Mouse (Mus musculus) CH12.LX (cell line): ENCODE results near the gene Fan1. TPM values are rescaled to one million over a fixed set of nuclear protein-coding genes. Genes with fewer than 3 reads are reported as not detected.

Source experiments
- DNase-seq: peaks from one replicate; pipeline ENCODE4 v3.0.0-alpha.2; 2013; ENCODE audit errors: extremely low read depth
- H3K27ac ChIP-seq: 2 replicates; pipeline ENCODE4 v1.5.1; 2012; ENCODE audit warnings: low read depth, mild to moderate bottlenecking, control low read depth, moderate library complexity; ENCODE audit not compliant: insufficient read depth
- H3K27me3 ChIP-seq: replicated peaks from 2 replicates; pipeline ENCODE3; 2012; ENCODE audit warnings: inconsistent platforms
- H3K36me3 ChIP-seq, 2 experiments: replicated peaks in 1 of 2; 2 replicates each; pipeline versions ENCODE3 to v1.6.1; 2012; ENCODE audit warnings: inconsistent platforms in 1 of 2, low read length in 1 of 2, mild to moderate bottlenecking in 1 of 2, mixed read lengths in 1 of 2, moderate library complexity in 1 of 2; ENCODE audit not compliant: control insufficient read depth in 1 of 2, insufficient read depth in 1 of 2
- H3K4me1 ChIP-seq, 2 experiments: 2 replicates each; pipeline ENCODE4 v1.6.1; 2012; ENCODE audit warnings: inconsistent platforms in 1 of 2, moderate library complexity in 1 of 2; ENCODE audit not compliant: insufficient read depth in 2 of 2, control insufficient read depth in 1 of 2
- H3K4me2 ChIP-seq: 2 replicates; pipeline ENCODE4 v1.6.1; 2012; ENCODE audit warnings: low read depth, mild to moderate bottlenecking, control low read depth; ENCODE audit not compliant: poor library complexity, insufficient read depth, severe bottlenecking
- H3K4me3 ChIP-seq, 3 experiments: fragments of 150-350 bp in 1 of 3; sonication (generic) in 1 of 3; replicated peaks in 1 of 3; 2 replicates each; pipeline versions ENCODE3 to v1.5.1; 2011 to 2012; ENCODE audit warnings: low read depth in 2 of 3, low read length in 2 of 3, mild to moderate bottlenecking in 2 of 3, moderate library complexity in 2 of 3, control low read depth in 1 of 3, improper control_type of control experiment in 1 of 3, inconsistent platforms in 1 of 3, mixed read lengths in 1 of 3; ENCODE audit not compliant: poor library complexity in 1 of 3
- H3K79me2 ChIP-seq: replicated peaks from 2 replicates; pipeline ENCODE4 v1.6.1; 2012; ENCODE audit warnings: mild to moderate bottlenecking, moderate library complexity; ENCODE audit not compliant: control insufficient read depth, poor library complexity, insufficient read depth, severe bottlenecking; ENCODE audit errors: extremely low read depth
- H3K9ac ChIP-seq: 2 replicates; pipeline ENCODE4 v1.6.1; 2012; ENCODE audit warnings: low read depth, mild to moderate bottlenecking, control low read depth, moderate library complexity; ENCODE audit not compliant: insufficient read depth
- H3K9me3 ChIP-seq: replicated peaks from 2 replicates; pipeline ENCODE3; 2012; ENCODE audit warnings: low read length, inconsistent platforms, mixed read lengths
- CHD1 ChIP-seq: IDR thresholded peaks from 2 replicates; pipeline ENCODE4 v1.6.1; 2012; ENCODE audit warnings: low read depth, low read length, improper control_type of control experiment, inconsistent platforms
- E2F4 ChIP-seq: IDR thresholded peaks from 2 replicates; pipeline ENCODE4 v1.6.1; 2011; ENCODE audit warnings: low read depth, low read length, improper control_type of control experiment; ENCODE audit not compliant: insufficient replicate concordance
- ELF1 ChIP-seq: IDR thresholded peaks from 2 replicates; pipeline ENCODE4 v1.6.1; 2014; ENCODE audit warnings: low read depth, mild to moderate bottlenecking, inconsistent platforms, low read length, improper control_type of control experiment
- EP300 ChIP-seq: IDR thresholded peaks from 2 replicates; pipeline ENCODE4 v1.6.1; 2011; ENCODE audit warnings: low read length, improper control_type of control experiment
- JUND ChIP-seq: conservative IDR thresholded peaks from 2 replicates; pipeline ENCODE4 v1.6.1; 2011; ENCODE audit warnings: low read depth, low read length, improper control_type of control experiment
- KAT2A ChIP-seq: IDR thresholded peaks from 2 replicates; pipeline ENCODE4 v1.6.1; 2012; ENCODE audit warnings: low read length, improper control_type of control experiment, inconsistent platforms; ENCODE audit not compliant: insufficient replicate concordance
- MAZ ChIP-seq: IDR thresholded peaks from 2 replicates; pipeline ENCODE4 v1.6.1; 2012; ENCODE audit warnings: low read depth, mild to moderate bottlenecking, inconsistent platforms, low read length, improper control_type of control experiment, moderate library complexity
- MEF2A ChIP-seq: IDR thresholded peaks from 2 replicates; pipeline ENCODE4 v1.6.1; 2014; ENCODE audit warnings: low read depth, mild to moderate bottlenecking, inconsistent platforms, low read length, improper control_type of control experiment, borderline replicate concordance
- MYC ChIP-seq: IDR thresholded peaks from 2 replicates; pipeline ENCODE4 v1.6.1; 2011; ENCODE audit warnings: low read depth, mild to moderate bottlenecking, improper control_type of control experiment, low read length
- NRF1 ChIP-seq: IDR thresholded peaks from 2 replicates; pipeline ENCODE4 v1.6.1; 2014; ENCODE audit warnings: low read depth, mild to moderate bottlenecking, inconsistent platforms, low read length, improper control_type of control experiment, moderate library complexity
- PAX5 ChIP-seq: IDR thresholded peaks from 2 replicates; pipeline ENCODE4 v1.6.1; 2012; ENCODE audit warnings: low read length, inconsistent platforms, mixed read lengths
- POLR2A ChIP-seq: IDR thresholded peaks from 2 replicates; pipeline ENCODE4 v1.6.1; 2011; ENCODE audit warnings: low read depth, mild to moderate bottlenecking, improper control_type of control experiment, low read length
- RAD21 ChIP-seq: IDR thresholded peaks from 2 replicates; pipeline ENCODE4 v1.6.1; 2011; ENCODE audit warnings: low read depth, mild to moderate bottlenecking, low read length, improper control_type of control experiment, moderate library complexity
- SIN3A ChIP-seq: IDR thresholded peaks from 2 replicates; pipeline ENCODE4 v1.6.1; 2012; ENCODE audit warnings: low read length, improper control_type of control experiment, inconsistent platforms
- TCF12 ChIP-seq: IDR thresholded peaks from 2 replicates; pipeline ENCODE4 v1.6.1; 2014; ENCODE audit warnings: low read depth, mild to moderate bottlenecking, inconsistent platforms, low read length, improper control_type of control experiment
- UBTF ChIP-seq: IDR thresholded peaks from 2 replicates; pipeline ENCODE4 v1.6.1; 2012; ENCODE audit warnings: low read depth, mild to moderate bottlenecking, inconsistent platforms, low read length, improper control_type of control experiment, moderate library complexity
- ZKSCAN1 ChIP-seq: IDR thresholded peaks from 2 replicates; pipeline ENCODE4 v1.6.1; 2012; ENCODE audit warnings: low read depth, inconsistent platforms, low read length, improper control_type of control experiment, borderline replicate concordance
- dilution Hi-C: fragments of 300-500 bp; cut with MboI; formaldehyde crosslinking; loops from 2 replicates; pipeline ENCODE4 v1.14.3; 2020; ENCODE audit warnings: low sequenced_read_pairs; ENCODE audit not compliant: extremely low pct_unique_long_range_greater_than_20kb, extremely low pct_ligation_motif_present
- in situ Hi-C: fragments of 300-500 bp; cut with MboI; formaldehyde crosslinking; loops from 3 replicates; pipeline ENCODE4 v1.14.3; 2019; ENCODE audit warnings: low sequenced_read_pairs, low pct_ligation_motif_present, low pct_unique_long_range_greater_than_20kb, mixed read lengths
- polyA plus RNA-seq: library from polyadenylated mRNA; unstranded; fragments of >175 nt; gene quantifications from 2 replicates; pipeline ENCODE4 v1.2.1, GENCODE M21; 2012; ENCODE audit warnings: low read depth; ENCODE audit not compliant: insufficient read length
- total RNA-seq, 2 experiments: library from RNA; depleted of rRNA; stranded (reverse); fragments of 300-350 nt in 1 of 2; fragments of >200 nt in 1 of 2; gene quantifications; 2 replicates each; pipeline ENCODE4 v1.2.3; 2012 to 2014

Gene Fan1
- total and polyA plus RNA-seq, 3 experiments, result 2.6 to 4.6 (median 3.6) TPM

GRCm38 (mm10) chr7:64331309-64331708 is 42.6 kb downstream of the Fan1 start:
- dilution Hi-C loops (no loop called here), in situ Hi-C loops (no loop called here)
- DNase-seq, result no peak
- Histone ChIP-seq H3K9me3 (no peaks in the 10 kb centered on the region), H3K4me1 (peaks cover 10 to 23% of the 10 kb centered on the region in 2 experiments), H3K79me2 (no peaks in the 10 kb centered on the region), H3K9ac (no peak overlapping the region), H3K27ac (no peak overlapping the region), H3K36me3 (peaks cover 14 to 25% of the 10 kb centered on the region in 2 experiments), H3K4me3 (no peak overlapping the region), H3K27me3 (no peaks in the 10 kb centered on the region), H3K4me2 (no peak overlapping the region)
- TF ChIP-seq JUND (no peak), ZKSCAN1 (no peak), KAT2A (no peak), MAZ (no peak), EP300 (no peak), TCF12 (no peak), MYC (no peak), MEF2A (no peak), POLR2A (no peak), E2F4 (no peak), PAX5 (no peak), SIN3A (no peak), CHD1 (no peak)

- TF ChIP-seq ELF1 (no peak), MAZ (no peak), UBTF (no peak), TCF12 (no peak), JUND (no peak), RAD21 (no peak), NRF1 (no peak), CHD1 (no peak)
- Histone ChIP-seq H3K4me2 (no peak overlapping the region), H3K4me3 (no peak overlapping the region), H3K9me3 (no peaks in the 10 kb centered on the region), H3K79me2 (no peaks in the 10 kb centered on the region), H3K4me1 (peaks cover 7 to 17% of the 10 kb centered on the region in 2 experiments), H3K9ac (no peak overlapping the region), H3K27ac (peak overlapping the region; percentile 56; the same call in 1 of the 2 replicates), H3K36me3 (peaks cover 3 to 10% of the 10 kb centered on the region in 2 experiments), H3K27me3 (no peaks in the 10 kb centered on the region)
- in situ Hi-C loops, result no loop called here
- DNase-seq, result peak; percentile 22
- dilution Hi-C loops, result no loop called here
These were observed 46.4 kb downstream of the Fan1 start for GRCm38 (mm10) chr7:64327486-64327885.
